Mouse (Mus musculus) hindbrain, embryonic 11.5 days (tissue): ENCODE results near the gene Igfbp7. TPM values are rescaled to one million over a fixed set of nuclear protein-coding genes. Genes with fewer than 3 reads are reported as not detected.

Experiments used
- ATAC-seq: fragments of 200-750 bp; cut with Nextera tagmentation; 2 replicates; pipeline ENCODE4 v1.8.0; 2017; ENCODE audit warnings: mild to moderate bottlenecking, moderate TSS enrichment, moderate library complexity; ENCODE audit not compliant: low FRiP score
- DNase-seq: peaks from one replicate; pipeline ENCODE4 v3.0.0-alpha.2; 2015; ENCODE audit warnings: low spot score
- H3K27ac ChIP-seq: fragments of 300-500 bp; sonication (generic); 2 replicates; pipeline ENCODE4 v1.5.1; 2014; ENCODE audit warnings: mild to moderate bottlenecking, low read depth, low read length
- H3K27me3 ChIP-seq: fragments of 300-500 bp; sonication (generic); 2 replicates; pipeline ENCODE4 v1.6.1; 2014; ENCODE audit warnings: mild to moderate bottlenecking, low read length, moderate library complexity, mixed read lengths; ENCODE audit not compliant: control insufficient read depth, insufficient read depth
- H3K36me3 ChIP-seq: fragments of 300-500 bp; sonication (generic); 2 replicates; pipeline ENCODE4 v1.6.1; 2014; ENCODE audit warnings: mild to moderate bottlenecking, low read length, moderate library complexity, mixed read lengths; ENCODE audit not compliant: control insufficient read depth, insufficient read depth
- H3K4me1 ChIP-seq: fragments of 300-500 bp; sonication (generic); replicated peaks from 2 replicates; pipeline ENCODE4 v1.6.1; 2014; ENCODE audit warnings: low read length, mixed read lengths; ENCODE audit not compliant: control insufficient read depth, insufficient read depth
- H3K4me2 ChIP-seq: fragments of 300-500 bp; sonication (generic); replicated peaks from 2 replicates; pipeline ENCODE4 v1.6.1; 2014; ENCODE audit warnings: mild to moderate bottlenecking, low read depth, low read length
- H3K4me3 ChIP-seq: fragments of 300-500 bp; sonication (generic); 2 replicates; pipeline ENCODE4 v1.5.1; 2014; ENCODE audit warnings: low read depth, low read length
- H3K9ac ChIP-seq: fragments of 300-500 bp; sonication (generic); 2 replicates; pipeline ENCODE4 v1.6.1; 2014; ENCODE audit warnings: low read depth, low read length
- H3K9me3 ChIP-seq: fragments of 300-500 bp; sonication (generic); 2 replicates; pipeline ENCODE4 v1.6.1; 2016; ENCODE audit warnings: low read length; ENCODE audit not compliant: control insufficient read depth
- WGBS: fragments of 180-500 bp; shearing (Covaris S2); extraction: QIAGEN DNeasy Blood & Tissue Kit; methylation state at CpG from one replicate; pipeline ENCODE4 v1.1.7; 2014; 5-methylcytosine and 5-hydroxymethylcytosine counted together
- polyA plus RNA-seq: library from polyadenylated mRNA; unstranded; fragments of >200 nt; fragmentation: Nextera tagmentation; extraction: Ambion mirVana; gene quantifications from 2 replicates; pipeline ENCODE4 v1.2.1, GENCODE M21; 2014

Gene Igfbp7
- polyA plus RNA-seq: 26.7 and 27.1 TPM in 2 replicates

GRCm38 (mm10) chr5:77407341-77408298 lies at the start of gene Igfbp7:
Igfbp7 (minus strand) TSS chr5:77408041.
- no peaks in the 10 kb centered on the region for H3K9me3 ChIP-seq
- H3K4me3 ChIP-seq: peak within 1 kb of the TSS; percentile 57
- no peaks in the 10 kb centered on the region for H3K36me3 ChIP-seq
- no peak within 1 kb of the TSS for H3K27ac ChIP-seq
- H3K4me2 ChIP-seq: peak within 1 kb of the TSS; percentile 97
- no peaks in the 10 kb centered on the region for H3K4me1 ChIP-seq
- ATAC-seq (peak; percentile 97), DNase-seq (peak; percentile 85)
- H3K9ac ChIP-seq: peak within 1 kb of the TSS; percentile 49
- 6% methylated on average over 96 of the region's 101 CpGs for WGBS
- peaks cover 12% of the 10 kb centered on the region for H3K27me3 ChIP-seq

- DNase-seq (no peak), ATAC-seq (no peak)
- whole genome bisulfite sequencing: 81% methylated on average over 6 of the region's 6 CpGs
- Histone ChIP-seq H3K27me3 (no peaks in the 10 kb centered on the region), H3K27ac (no peak overlapping the region), H3K9me3 (no peaks in the 10 kb centered on the region), H3K4me2 (no peak overlapping the region), H3K4me3 (no peak overlapping the region), H3K36me3 (no peaks in the 10 kb centered on the region), H3K9ac (no peak overlapping the region), H3K4me1 (no peaks in the 10 kb centered on the region)
Observed at GRCm38 (mm10) chr5:77452103-77452502, 44.3 kb upstream of the Igfbp7 start.

DNA sequence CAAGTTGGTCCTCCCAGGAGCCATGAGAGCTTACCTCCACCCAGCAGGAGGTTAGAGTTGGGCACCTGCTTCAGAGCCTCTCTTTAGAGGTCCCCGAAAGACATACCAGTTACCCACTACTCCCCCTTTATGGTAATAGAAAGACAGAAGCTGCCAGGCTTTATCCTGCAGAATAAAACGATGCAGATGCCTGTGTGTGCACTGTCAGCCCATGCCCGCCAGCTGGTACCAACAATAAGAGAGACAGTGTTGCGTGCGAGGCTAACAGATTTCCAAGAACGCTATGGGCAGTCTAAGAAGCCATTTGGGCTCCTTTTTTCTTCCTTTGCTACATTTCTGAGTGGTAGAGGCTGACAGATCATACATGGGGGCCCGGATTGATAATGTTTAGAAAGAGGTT lies 41.7 kb upstream of the Igfbp7 start:
- Histone ChIP-seq H3K27me3 (no peaks in the 10 kb centered on the region), H3K9me3 (no peaks in the 10 kb centered on the region), H3K9ac (no peak overlapping the region), H3K36me3 (no peaks in the 10 kb centered on the region), H3K27ac (no peak overlapping the region), H3K4me2 (no peak overlapping the region), H3K4me3 (no peak overlapping the region), H3K4me1 (no peaks in the 10 kb centered on the region)
- 88% methylated on average over 7 of the region's 7 CpGs for WGBS
- ATAC-seq (no peak), DNase-seq (no peak)

DNA sequence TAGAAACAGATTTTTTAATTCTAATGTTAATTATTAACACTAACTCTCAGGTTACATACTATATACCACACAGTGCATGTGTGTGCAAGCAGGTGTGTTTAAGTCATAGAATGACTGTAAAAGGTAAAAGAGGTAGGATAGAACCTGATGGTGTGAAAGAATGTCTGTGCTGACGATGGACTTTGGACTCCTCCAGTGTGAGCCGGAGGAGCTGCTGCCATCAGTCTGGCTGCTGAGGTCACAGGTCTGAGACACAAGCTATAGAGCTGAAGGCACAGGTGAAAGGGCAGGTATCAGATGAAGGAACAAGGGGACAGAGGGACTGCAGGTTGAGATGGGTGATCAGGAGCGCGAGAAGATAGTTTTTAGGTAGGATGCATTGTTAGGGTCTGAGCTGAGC lies 37.6 kb upstream of the Igfbp7 start:
- no peak overlapping the region for H3K27ac ChIP-seq
- no peaks in the 10 kb centered on the region for H3K27me3 ChIP-seq
- H3K9me3 ChIP-seq: no peaks in the 10 kb centered on the region
- 94% methylated on average over 4 of the region's 4 CpGs for WGBS
- no peak overlapping the region for H3K4me2 ChIP-seq
- H3K4me1 ChIP-seq: no peaks in the 10 kb centered on the region
- H3K36me3 ChIP-seq: no peaks in the 10 kb centered on the region
- H3K4me3 ChIP-seq: no peak overlapping the region
- ATAC-seq: no peak
- DNase-seq: no peak
- H3K9ac ChIP-seq: no peak overlapping the region

GRCm38 (mm10) chr5:77443889-77444573 lies 36.2 kb upstream of the Igfbp7 start:
- Histone ChIP-seq H3K36me3 (no peaks in the 10 kb centered on the region), H3K4me3 (no peak overlapping the region), H3K9me3 (no peaks in the 10 kb centered on the region), H3K27me3 (no peaks in the 10 kb centered on the region), H3K4me1 (no peaks in the 10 kb centered on the region), H3K9ac (no peak overlapping the region), H3K4me2 (no peak overlapping the region), H3K27ac (no peak overlapping the region)
- DNase-seq (no peak), ATAC-seq (no peak)
- 90% methylated on average over 8 of the region's 8 CpGs for WGBS

DNA sequence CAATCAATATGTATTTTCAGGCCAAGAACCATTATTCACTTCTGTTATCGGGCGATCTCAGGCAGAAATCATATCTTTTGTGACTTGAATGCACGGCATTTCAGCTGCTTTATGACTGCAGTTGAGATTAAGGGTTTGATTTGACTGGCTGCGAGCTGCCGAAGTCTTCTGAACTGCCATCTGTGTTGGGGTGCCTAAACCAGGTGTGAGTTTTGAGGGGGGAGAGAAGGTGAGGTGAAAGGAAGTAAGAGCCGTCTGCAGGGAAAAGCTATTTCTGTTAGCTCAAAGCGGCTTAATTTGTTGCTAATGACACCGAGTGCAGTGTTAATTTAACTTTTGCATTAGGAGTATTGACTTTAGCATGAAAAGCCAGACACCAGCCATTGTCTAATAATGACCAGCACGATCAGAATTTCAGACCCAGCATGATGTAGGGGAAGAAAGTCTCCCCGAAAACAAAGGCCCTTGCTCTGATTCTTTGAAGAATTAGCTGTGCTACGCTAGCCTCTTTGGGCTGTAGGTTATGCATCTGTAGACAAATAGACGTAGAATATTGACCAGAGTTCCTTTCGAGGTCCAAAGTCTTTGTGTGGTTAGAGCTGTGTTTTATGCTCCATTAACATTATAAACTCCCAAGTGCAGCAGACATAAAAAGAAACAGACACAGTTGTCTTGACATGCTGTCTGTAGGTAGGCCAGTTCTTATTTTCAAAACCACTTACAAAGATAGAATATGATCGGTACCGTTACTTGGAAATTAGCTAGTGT lies 35.2 kb upstream of the Igfbp7 start:
- no peak for DNase-seq
- Histone ChIP-seq H3K36me3 (no peaks in the 10 kb centered on the region), H3K4me2 (no peak overlapping the region), H3K27ac (no peak overlapping the region), H3K9ac (no peak overlapping the region), H3K9me3 (no peaks in the 10 kb centered on the region), H3K4me1 (no peaks in the 10 kb centered on the region), H3K4me3 (no peak overlapping the region), H3K27me3 (no peaks in the 10 kb centered on the region)
- ATAC-seq: no peak
- whole genome bisulfite sequencing: 66% methylated on average over 15 of the region's 15 CpGs

- no peak overlapping the region for H3K27ac ChIP-seq
- ATAC-seq: no peak
- no peaks in the 10 kb centered on the region for H3K36me3 ChIP-seq
- no peak overlapping the region for H3K9ac ChIP-seq
- H3K4me1 ChIP-seq: no peaks in the 10 kb centered on the region
- no peaks in the 10 kb centered on the region for H3K9me3 ChIP-seq
- DNase-seq: no peak
- no peak overlapping the region for H3K4me2 ChIP-seq
- H3K27me3 ChIP-seq: no peaks in the 10 kb centered on the region
- WGBS: 66% methylated on average over 4 of the region's 4 CpGs
- H3K4me3 ChIP-seq: no peak overlapping the region
Observed at GRCm38 (mm10) chr5:77436308-77436707, 28.5 kb upstream of the Igfbp7 start.

GRCm38 (mm10) chr5:77434060-77434459 lies 26.2 kb upstream of the Igfbp7 start:
- H3K27me3 ChIP-seq: no peaks in the 10 kb centered on the region
- ATAC-seq: no peak
- no peaks in the 10 kb centered on the region for H3K36me3 ChIP-seq
- H3K9me3 ChIP-seq: no peaks in the 10 kb centered on the region
- no peak for DNase-seq
- 78% methylated on average over 11 of the region's 11 CpGs for WGBS
- H3K4me1 ChIP-seq: no peaks in the 10 kb centered on the region
- no peak overlapping the region for H3K4me3 ChIP-seq
- H3K27ac ChIP-seq: no peak overlapping the region
- no peak overlapping the region for H3K4me2 ChIP-seq
- no peak overlapping the region for H3K9ac ChIP-seq
